ENCODE assay signal across 9 mouse cellular contexts in the genomic region with DNA sequence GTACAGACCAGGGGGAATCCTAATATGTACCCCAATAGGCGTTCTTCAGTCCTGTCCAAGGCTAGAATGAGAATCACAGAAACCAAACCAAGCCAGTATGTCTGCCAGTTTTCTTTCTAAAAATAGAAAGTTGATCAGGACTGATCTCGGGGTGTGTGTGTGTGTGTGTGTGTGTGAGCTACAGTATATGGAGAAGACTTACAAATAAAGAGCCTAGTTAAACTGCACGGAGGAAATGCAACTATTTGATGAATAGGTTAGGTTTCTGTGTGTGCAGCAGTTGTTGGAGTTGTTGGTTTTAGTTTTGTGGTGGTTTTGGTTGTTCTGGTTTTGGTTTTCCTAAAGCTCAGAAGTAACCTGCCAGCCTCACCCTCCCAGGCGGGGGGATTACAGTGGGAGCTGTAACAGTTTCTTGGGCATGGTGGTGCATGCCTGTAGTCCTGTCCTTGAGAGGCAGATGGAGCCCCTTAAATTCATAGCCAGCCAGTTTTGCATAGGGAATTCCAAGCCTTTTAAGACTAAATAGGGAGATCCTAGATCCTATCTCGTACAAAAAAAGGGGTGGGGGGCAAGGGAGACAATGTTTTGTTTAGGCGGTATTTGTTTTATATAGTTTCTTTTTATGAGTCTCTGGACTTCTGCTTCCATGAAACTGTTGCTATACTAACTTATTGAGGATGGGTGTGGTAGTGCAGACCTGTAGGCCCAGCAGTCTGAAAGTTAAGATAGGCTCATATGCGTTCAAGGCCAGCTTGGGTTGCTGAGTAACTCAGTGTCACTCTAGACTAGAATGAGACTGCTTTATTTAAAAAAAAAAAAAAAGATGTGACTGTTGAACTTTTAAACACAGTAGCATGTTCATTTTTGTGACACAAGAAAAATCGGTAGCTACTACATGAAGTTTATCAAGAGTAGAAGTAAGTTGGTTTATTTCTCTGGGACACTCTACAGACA. TPM values are rescaled to one million over a fixed set of nuclear protein-coding genes. Genes with fewer than 3 reads are reported as not detected.
A peak's percentile ranks its signal among the peaks of the same experiment; 100 is the strongest.
DNase-seq lines count a peak whose midpoint lies in the region; ATAC-seq and TF ChIP-seq lines count a peak whose summit lies in the region.
"Had no signal": no experiment of that assay in that cellular context is flagged by ENCODE, and none has a peak within 500 bp of the region (broad histone marks: within the 10 kb centered on the region; RNA-seq: fewer than 3 reads in every experiment).

No protein-coding gene starts in this region.

- peaks cover 41% of the 10 kb centered on the region for H3K36me3 ChIP-seq in heart, adult 2 months (ENCODE audit: control insufficient read depth, insufficient read depth, low read length)
- no peaks in the 10 kb centered on the region for H3K36me3 ChIP-seq in midbrain, embryonic 15.5 days (replicated peaks)
- no peaks in the 10 kb centered on the region for H3K36me3 ChIP-seq in midbrain, embryonic 14.5 days (ENCODE audit: control insufficient read depth, insufficient read depth, low read length)
- H3K36me3 ChIP-seq in intestine, embryonic 14.5 days (ENCODE audit: control insufficient read depth, insufficient read depth, low read length) = peaks cover 19% of the 10 kb centered on the region
- H3K36me3 ChIP-seq in stomach, embryonic 15.5 days = peaks cover 8% of the 10 kb centered on the region; the same call in 1 of the 2 replicates

- H3K27me3 ChIP-seq in heart, adult 2 months (ENCODE audit: control insufficient read depth, insufficient read depth, low read length) = no peaks in the 10 kb centered on the region
- H3K27me3 ChIP-seq in midbrain, embryonic 15.5 days (replicated peaks) = peaks cover 19% of the 10 kb centered on the region
- peaks cover 15% of the 10 kb centered on the region for H3K27me3 ChIP-seq in midbrain, embryonic 14.5 days (ENCODE audit: control insufficient read depth, insufficient read depth, low read length)
- H3K27me3 ChIP-seq in intestine, embryonic 14.5 days (replicated peaks; ENCODE audit: control insufficient read depth, insufficient read depth, low read length) = no peaks in the 10 kb centered on the region
- H3K27me3 ChIP-seq in stomach, embryonic 15.5 days (replicated peaks) = no peaks in the 10 kb centered on the region

- TF ChIP-seq CTCF in heart, adult 2 months (IDR thresholded peaks at IDR 0.05) = no peak

- H3K27ac ChIP-seq in heart, adult 2 months = peak overlapping the region; percentile 97
- H3K27ac ChIP-seq in midbrain, embryonic 15.5 days = no peak overlapping the region
- no peak overlapping the region for H3K27ac ChIP-seq in midbrain, embryonic 14.5 days (replicated peaks; ENCODE audit: low read depth, low read length)
- no peak overlapping the region for H3K27ac ChIP-seq in intestine, embryonic 14.5 days (ENCODE audit: low read depth)
- no peak overlapping the region for H3K27ac ChIP-seq in stomach, embryonic 15.5 days

- H3K9ac ChIP-seq in heart, adult 2 months (ENCODE audit: low read depth, low read length) = peak overlapping the region; percentile 44; the same call in 1 of the 2 replicates
- H3K9ac ChIP-seq in midbrain, embryonic 15.5 days = no peak overlapping the region
- no peak overlapping the region for H3K9ac ChIP-seq in midbrain, embryonic 14.5 days (replicated peaks; ENCODE audit: low read length)
- no peak overlapping the region for H3K9ac ChIP-seq in intestine, embryonic 14.5 days (ENCODE audit: low read length)
- H3K9ac ChIP-seq in stomach, embryonic 15.5 days = no peak overlapping the region

- H3K9me3 ChIP-seq in midbrain, embryonic 15.5 days = no peaks in the 10 kb centered on the region
- H3K9me3 ChIP-seq in midbrain, embryonic 14.5 days (ENCODE audit: control insufficient read depth, low read length) = no peaks in the 10 kb centered on the region
- H3K9me3 ChIP-seq in intestine, embryonic 14.5 days (ENCODE audit: control insufficient read depth, low read length) = no peaks in the 10 kb centered on the region
- H3K9me3 ChIP-seq in stomach, embryonic 15.5 days = no peaks in the 10 kb centered on the region

- peak overlapping the region; percentile 99 for H3K4me2 ChIP-seq in midbrain, embryonic 15.5 days
- H3K4me2 ChIP-seq in midbrain, embryonic 14.5 days (ENCODE audit: low read length) = no peak overlapping the region
- H3K4me2 ChIP-seq in intestine, embryonic 14.5 days (ENCODE audit: low read length) = peak overlapping the region; percentile 63
- peak overlapping the region; percentile 88 for H3K4me2 ChIP-seq in stomach, embryonic 15.5 days

- no peak for DNase-seq in heart, adult 2 months
- no peak for DNase-seq in heart, adult 9 months (ENCODE audit: low spot score in 2 of 2)
- DNase-seq in midbrain, embryonic 14.5 days = no peak
- no peak for DNase-seq in intestine, embryonic 14.5 days (ENCODE audit: low spot score)
- DNase-seq in left cerebral cortex, postnatal 14 days (ENCODE audit: low spot score in 2 of 2) = no peak
- DNase-seq: lung, postnatal 36 days had no signal

- TF ChIP-seq EP300 in heart, adult 2 months (IDR thresholded peaks at IDR 0.05; ENCODE audit: insufficient read depth, low read depth, low read length) = no peak

- intact Hi-C loops in heart, adult 2 months (cut with DNase I) = loop anchor here (5.0 kb wide), 2 partner anchors 451 to 566 kb away; a partner anchor contains a TSS
- intact Hi-C loops in left cerebral cortex, postnatal 14 days (cut with DNase I) = loop anchor here (5.0 kb wide), 2 partner anchors 91 to 161 kb away; no protein-coding TSS in a partner anchor

- H3K79me2 ChIP-seq in heart, adult 2 months (replicated peaks; ENCODE audit: control insufficient read depth, insufficient read depth, low read length) = no peaks in the 10 kb centered on the region

- H3K4me3 ChIP-seq in heart, adult 2 months = peak overlapping the region; percentile 93
- H3K4me3 ChIP-seq in midbrain, embryonic 15.5 days = no peak overlapping the region
- H3K4me3 ChIP-seq in midbrain, embryonic 14.5 days (replicated peaks; ENCODE audit: low read depth, low read length) = no peak overlapping the region
- H3K4me3 ChIP-seq in intestine, embryonic 14.5 days (ENCODE audit: low read depth, low read length) = no peak overlapping the region
- peak overlapping the region; percentile 66; the same call in 1 of the 2 replicates for H3K4me3 ChIP-seq in stomach, embryonic 15.5 days (replicated peaks)

- no peak for ATAC-seq in midbrain, embryonic 15.5 days (replicated peaks)
- ATAC-seq in midbrain, embryonic 14.5 days (ENCODE audit: low FRiP score, low TSS enrichment) = no peak
- no peak for ATAC-seq in intestine, embryonic 14.5 days (replicated peaks; ENCODE audit: low FRiP score, low TSS enrichment, low read depth)
- no peak for ATAC-seq in stomach, embryonic 15.5 days (ENCODE audit: insufficient read depth, low FRiP score, low read depth)
- ATAC-seq in erythroblast, adult 5-6 weeks (replicated peaks; ENCODE audit: low FRiP score, poor library complexity, severe bottlenecking) = no peak

- 40% methylated on average over 8 of the region's 8 CpGs for whole genome bisulfite sequencing in heart, adult 2 months
- 87% methylated on average over 8 of the region's 8 CpGs for WGBS in midbrain, embryonic 15.5 days
- WGBS in midbrain, embryonic 14.5 days = 86% methylated on average over 8 of the region's 8 CpGs
- 75% methylated on average over 8 of the region's 8 CpGs for WGBS in intestine, embryonic 14.5 days
- WGBS in stomach, embryonic 15.5 days = 67% methylated on average over 8 of the region's 8 CpGs

- peaks cover 16% of the 10 kb centered on the region for H3K4me1 ChIP-seq in heart, adult 2 months (ENCODE audit: control insufficient read depth, insufficient read depth, low read length)
- H3K4me1 ChIP-seq in midbrain, embryonic 15.5 days = peaks cover 26% of the 10 kb centered on the region
- peaks cover 14% of the 10 kb centered on the region for H3K4me1 ChIP-seq in midbrain, embryonic 14.5 days (ENCODE audit: control insufficient read depth, insufficient read depth, low read length)
- H3K4me1 ChIP-seq in intestine, embryonic 14.5 days (replicated peaks; ENCODE audit: control insufficient read depth, insufficient read depth, low read length) = peaks cover 31% of the 10 kb centered on the region
- H3K4me1 ChIP-seq in stomach, embryonic 15.5 days = peaks cover 14% of the 10 kb centered on the region

- TF ChIP-seq POLR2A in heart, adult 2 months (IDR thresholded peaks at IDR 0.05; ENCODE audit: insufficient read depth, low read depth, low read length) = no peak

RNA-seq across cellular contexts. Expression of a gene that starts 3.1 kb away (rescaled TPM):
- 10 to 100 TPM; 31.1 to 64.6 TPM for total RNA-seq in heart, adult 2 months (2021)
- polyA plus RNA-seq in heart, adult 2 months (2012; rRNA removed) = 21.2 and 27.9 TPM in 2 replicates
- polyA plus RNA-seq in midbrain, embryonic 15.5 days (2015; fragmentation: Nextera tagmentation; extraction: Ambion mirVana) = 5.3 TPM in 2 replicates
- 3.8 and 4.6 TPM in 2 replicates for polyA plus RNA-seq in midbrain, embryonic 14.5 days (2014; fragmentation: Nextera tagmentation; extraction: Ambion mirVana)
- polyA plus RNA-seq in intestine, embryonic 14.5 days (2014; fragmentation: Nextera tagmentation; extraction: Ambion mirVana) = 21.8 and 23.6 TPM in 2 replicates
- polyA plus RNA-seq in stomach, embryonic 15.5 days (2015; fragmentation: Nextera tagmentation; extraction: Ambion mirVana) = 27.4 TPM in 2 replicates
- total RNA-seq in erythroblast, adult 5-6 weeks (2015; ENCODE audit: low replicate concordance) = 3.3 and 8.6 TPM in 2 replicates
- total RNA-seq in erythroblast, adult 5-6 weeks (2017; ENCODE audit: low replicate concordance) = 2.9 and 11.7 TPM in 2 replicates
- 10 to 100 TPM; 55.2 to 77.3 TPM for total RNA-seq in left cerebral cortex, postnatal 14 days (2021)

Comparison
In these comparisons a context has a peak if more than half of its experiments do, and no peak if none do; other contexts are left out.
1. H3K4me3 ChIP-seq: peak in heart, adult 2 months (single experiment) and stomach, embryonic 15.5 days (single experiment); none in midbrain, embryonic 15.5 days (single experiment), midbrain, embryonic 14.5 days (single experiment) and intestine, embryonic 14.5 days (single experiment).